Mouse (Mus musculus) limb, embryonic 11.5 days (tissue): ENCODE results near the gene Med16. TPM values are rescaled to one million over a fixed set of nuclear protein-coding genes. Genes with fewer than 3 reads are reported as not detected.

ENCODE experiments used
- microRNA-seq: library from miRNA; unstranded; fragments of <30 nt; microRNA quantifications from one replicate; pipeline ENCODE4, GENCODE M21; 2016
- polyA plus RNA-seq: library from polyadenylated mRNA; unstranded; fragments of >200 nt; fragmentation: Nextera tagmentation; extraction: Ambion mirVana; gene quantifications from 2 replicates; pipeline ENCODE4 v1.2.1, GENCODE M21; 2014

Gene Med16
- polyA plus RNA-seq, 1 experiment from 2014 or later = 43.1 TPM

Small RNA genes lying within 50 kb of the gene (microRNA-seq; reads per million reads assigned to microRNA genes)
- gene Mir6910 = not detected

Other genes starting within 250 kb of the Med16 start
- gene Madcam1, start 244.4 kb downstream of the Med16 start, polyA plus RNA-seq = 5.6 and 5.9 TPM in 2 replicates
- 67.2 and 70.9 TPM in 2 replicates for gene Tpgs1, start 239.6 kb downstream of the Med16 start, polyA plus RNA-seq
- 171 and 175 TPM in 2 replicates for gene Cdc34, start 226.7 kb downstream of the Med16 start, polyA plus RNA-seq
- 0.45 and 0.94 TPM in 2 replicates for gene Gzmm, start 219.9 kb downstream of the Med16 start, polyA plus RNA-seq
- gene Bsg, start 204.4 kb downstream of the Med16 start, polyA plus RNA-seq = 633 and 674 TPM in 2 replicates
- gene Hcn2, start 192.3 kb downstream of the Med16 start, polyA plus RNA-seq = not detected in 2 replicates
- gene Polrmt, start 162.3 kb downstream of the Med16 start, polyA plus RNA-seq = 32.2 and 36.1 TPM in 2 replicates
- gene Fgf22, start 153.8 kb downstream of the Med16 start, polyA plus RNA-seq = 0.17 and 0.33 TPM in 2 replicates
- 112 and 118 TPM in 2 replicates for gene Rnf126, start 142.0 kb downstream of the Med16 start, polyA plus RNA-seq
- gene Fstl3, start 131.7 kb downstream of the Med16 start, polyA plus RNA-seq = 1.8 and 1.9 TPM in 2 replicates
- gene Prss57, start 118.0 kb downstream of the Med16 start, polyA plus RNA-seq = not detected in 2 replicates
- gene Palm, start 115.4 kb downstream of the Med16 start, polyA plus RNA-seq = 108 and 109 TPM in 2 replicates
- gene Misp, start 87.9 kb downstream of the Med16 start, polyA plus RNA-seq = 0.21 and 0.29 TPM in 2 replicates
- 328 and 351 TPM in 2 replicates for gene Ptbp1, start 54.5 kb downstream of the Med16 start, polyA plus RNA-seq
- gene Prtn3, start 34.4 kb downstream of the Med16 start, polyA plus RNA-seq = 16.0 and 19.6 TPM in 2 replicates
- gene Plppr3, start 34.3 kb downstream of the Med16 start, polyA plus RNA-seq = 95.1 and 95.7 TPM in 2 replicates
- 0.20 TPM in 1 of 2 replicates, not detected in the other for gene Elane, start 22.7 kb downstream of the Med16 start, polyA plus RNA-seq
- not detected in 2 replicates for gene Cfd, start 18.1 kb downstream of the Med16 start, polyA plus RNA-seq
- gene Gm26602, start 1.9 kb upstream of the Med16 start, polyA plus RNA-seq = 6.7 TPM in 1 of 2 replicates, not detected in the other
- gene Kiss1r, start 8.0 kb upstream of the Med16 start, polyA plus RNA-seq = 0.21 and 0.34 TPM in 2 replicates
- 133 and 138 TPM in 2 replicates for gene R3hdm4, start 12.3 kb upstream of the Med16 start, polyA plus RNA-seq
- 11.8 and 12.9 TPM in 2 replicates for gene Arid3a, start 18.1 kb upstream of the Med16 start, polyA plus RNA-seq
- 141 and 144 TPM in 2 replicates for gene Wdr18, start 51.2 kb upstream of the Med16 start, polyA plus RNA-seq
- 0.23 and 0.41 TPM in 2 replicates for gene Grin3b, start 61.8 kb upstream of the Med16 start, polyA plus RNA-seq
- 15.7 and 15.9 TPM in 2 replicates for gene Tmem259, start 75.4 kb upstream of the Med16 start, polyA plus RNA-seq
- 250 and 255 TPM in 2 replicates for gene Cnn2, start 79.7 kb upstream of the Med16 start, polyA plus RNA-seq
- 1.3 and 1.4 TPM in 2 replicates for gene Abca7, start 87.6 kb upstream of the Med16 start, polyA plus RNA-seq
- 8.5 and 10.8 TPM in 2 replicates for gene Arhgap45, start 107.7 kb upstream of the Med16 start, polyA plus RNA-seq
- gene Polr2e, start 130.9 kb upstream of the Med16 start, polyA plus RNA-seq = 294 and 308 TPM in 2 replicates
- 475 and 534 TPM in 2 replicates for gene Gpx4, start 138.2 kb upstream of the Med16 start, polyA plus RNA-seq
- gene Sbno2, start 196.6 kb upstream of the Med16 start, polyA plus RNA-seq = 8.1 and 10.8 TPM in 2 replicates
- gene Stk11, start 206.9 kb upstream of the Med16 start, polyA plus RNA-seq = 23.6 and 27.1 TPM in 2 replicates
- 416 and 426 TPM in 2 replicates for gene Atp5d, start 229.7 kb upstream of the Med16 start, polyA plus RNA-seq
- 4.7 and 6.5 TPM in 2 replicates for gene Cbarp, start 231.9 kb upstream of the Med16 start, polyA plus RNA-seq
- 59.3 and 60.9 TPM in 2 replicates for gene Midn, start 239.3 kb upstream of the Med16 start, polyA plus RNA-seq